Mouse (Mus musculus): ENCODE data around the gene Uqcrh. TPM values are rescaled to one million over a fixed set of nuclear protein-coding genes. Genes with fewer than 3 reads are reported as not detected.

Gene Uqcrh
- polyA plus RNA-seq, 1 experiment, result 608 TPM

DNA sequence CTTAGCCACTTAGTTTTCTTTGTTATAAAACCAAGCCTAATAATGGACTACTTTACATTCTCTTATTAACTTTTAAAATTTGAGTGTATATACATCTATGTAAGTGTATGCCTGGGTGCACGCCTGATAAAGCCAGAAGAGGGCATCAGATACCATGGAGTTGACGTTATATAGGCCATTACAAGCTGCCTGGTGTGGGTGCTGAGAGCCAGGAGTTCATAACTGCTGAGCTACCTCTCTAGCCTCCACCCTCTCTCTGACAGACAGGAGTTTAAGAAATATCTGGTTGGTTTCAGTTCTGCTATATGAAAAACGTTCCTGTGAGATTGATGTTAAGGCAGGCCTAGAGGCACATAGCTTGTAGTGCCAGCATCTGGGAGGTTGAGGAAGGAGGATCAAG, 32.7 kb downstream of the Uqcrh start:
- no peaks in the 10 kb centered on the region for H3K27me3 ChIP-seq (replicated peaks; ENCODE audit: control insufficient read depth, insufficient read depth, low read length)
- H3K4me1 ChIP-seq (ENCODE audit: control insufficient read depth, insufficient read depth, low read length), result peaks cover 2% of the 10 kb centered on the region; the same call in 1 of the 2 replicates
- 78% methylated on average over 3 of the region's 3 CpGs for WGBS
- no peak for TF ChIP-seq POLR2A (IDR thresholded peaks at IDR 0.05; ENCODE audit: low read depth, low read length)
- TF ChIP-seq CTCF (conservative IDR thresholded peaks at IDR 0.05; ENCODE audit: insufficient read depth, insufficient read length, low read depth, low read length), result no peak
- no peak overlapping the region for H3K4me3 ChIP-seq (ENCODE audit: insufficient read depth, low read depth, low read length)
- DNase-seq, result no peak
- no peaks in the 10 kb centered on the region; the same call in none of the 2 replicates for H3K36me3 ChIP-seq (ENCODE audit: control insufficient read depth, insufficient read depth, low read length)
- no peak overlapping the region for H3K27ac ChIP-seq (ENCODE audit: insufficient read depth, low read depth, low read length)

DNA sequence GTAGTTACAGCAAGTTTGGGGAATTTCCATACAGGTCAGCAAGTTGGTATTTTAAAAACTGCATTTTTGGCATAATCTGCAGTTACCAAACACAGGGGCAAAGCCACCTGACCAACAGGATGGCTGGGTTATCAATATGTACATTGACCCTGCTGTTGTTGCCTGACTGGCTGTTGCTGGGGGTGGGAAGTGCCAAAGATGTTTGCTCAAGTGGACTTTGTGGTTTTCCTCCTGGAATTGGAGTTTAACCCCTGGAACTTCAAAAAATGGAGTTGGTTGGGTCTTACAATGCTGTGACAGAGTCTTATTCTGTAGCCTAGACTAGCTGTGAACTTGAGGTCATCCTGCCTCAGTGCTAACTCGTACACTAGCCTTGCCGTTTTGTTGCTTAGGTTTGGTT, 34.4 kb downstream of the Uqcrh start:
- H3K36me3 ChIP-seq (ENCODE audit: control insufficient read depth, insufficient read depth, low read length), result no peaks in the 10 kb centered on the region; the same call in none of the 2 replicates
- H3K27ac ChIP-seq (ENCODE audit: insufficient read depth, low read depth, low read length), result no peak overlapping the region; the same call in 1 of the 2 replicates
- H3K4me1 ChIP-seq (ENCODE audit: control insufficient read depth, insufficient read depth, low read length), result peaks cover 2% of the 10 kb centered on the region; the same call in 1 of the 2 replicates
- H3K27me3 ChIP-seq (replicated peaks; ENCODE audit: control insufficient read depth, insufficient read depth, low read length), result no peaks in the 10 kb centered on the region
- no peak overlapping the region for H3K4me3 ChIP-seq (ENCODE audit: insufficient read depth, low read depth, low read length)
- peak; percentile 58 for DNase-seq
- WGBS, result 54% methylated on average over 2 of the region's 2 CpGs
- TF ChIP-seq POLR2A (IDR thresholded peaks at IDR 0.05; ENCODE audit: low read depth, low read length) (no peak), CTCF (conservative IDR thresholded peaks at IDR 0.05; ENCODE audit: insufficient read depth, insufficient read length, low read depth, low read length) (no peak)

- Histone ChIP-seq H3K4me1 (ENCODE audit: control insufficient read depth, insufficient read depth, low read length) (peaks cover 3% of the 10 kb centered on the region; the same call in 1 of the 2 replicates), H3K36me3 (ENCODE audit: control insufficient read depth, insufficient read depth, low read length) (no peaks in the 10 kb centered on the region), H3K27me3 (replicated peaks; ENCODE audit: control insufficient read depth, insufficient read depth, low read length) (no peaks in the 10 kb centered on the region), H3K4me3 (ENCODE audit: insufficient read depth, low read depth, low read length) (no peak overlapping the region), H3K27ac (ENCODE audit: insufficient read depth, low read depth, low read length) (no peak overlapping the region)
- TF ChIP-seq CTCF (conservative IDR thresholded peaks at IDR 0.05; ENCODE audit: insufficient read depth, insufficient read length, low read depth, low read length), result no peak
- TF ChIP-seq POLR2A (IDR thresholded peaks at IDR 0.05; ENCODE audit: low read depth, low read length), result no peak
- no peak for DNase-seq
- WGBS, result 91% methylated on average over 5 of the region's 5 CpGs
Observed at GRCm38 (mm10) chr4:116033374-116033773, 41.5 kb downstream of the Uqcrh start.

DNA sequence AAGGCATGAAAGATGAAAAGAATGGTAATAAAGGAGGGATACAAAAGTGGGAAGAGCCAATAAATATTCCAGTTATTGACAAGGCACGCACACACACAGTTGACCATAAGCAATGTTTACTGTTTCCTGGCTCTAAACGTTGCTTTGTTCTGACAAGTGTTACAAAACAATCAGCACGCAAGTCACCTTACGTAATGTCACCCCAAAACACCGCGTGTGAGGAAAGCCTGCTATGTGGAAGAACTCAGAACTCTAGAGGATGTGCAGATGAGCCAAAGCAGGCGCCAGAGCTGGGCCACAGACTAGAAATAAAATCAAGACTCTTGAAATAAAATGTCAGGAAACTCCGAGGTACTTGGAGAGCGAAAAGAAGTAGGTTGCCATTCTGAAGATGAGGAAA, 42.0 kb downstream of the Uqcrh start:
- no peak for DNase-seq
- TF ChIP-seq POLR2A (IDR thresholded peaks at IDR 0.05; ENCODE audit: low read depth, low read length) (no peak), CTCF (conservative IDR thresholded peaks at IDR 0.05; ENCODE audit: insufficient read depth, insufficient read length, low read depth, low read length) (no peak)
- H3K27ac ChIP-seq (ENCODE audit: insufficient read depth, low read depth, low read length), result no peak overlapping the region
- H3K4me1 ChIP-seq (ENCODE audit: control insufficient read depth, insufficient read depth, low read length), result peaks cover 3% of the 10 kb centered on the region; the same call in 1 of the 2 replicates
- no peak overlapping the region for H3K4me3 ChIP-seq (ENCODE audit: insufficient read depth, low read depth, low read length)
- H3K36me3 ChIP-seq (ENCODE audit: control insufficient read depth, insufficient read depth, low read length), result no peaks in the 10 kb centered on the region
- no peaks in the 10 kb centered on the region for H3K27me3 ChIP-seq (replicated peaks; ENCODE audit: control insufficient read depth, insufficient read depth, low read length)
- WGBS, result 91% methylated on average over 9 of the region's 9 CpGs

DNA sequence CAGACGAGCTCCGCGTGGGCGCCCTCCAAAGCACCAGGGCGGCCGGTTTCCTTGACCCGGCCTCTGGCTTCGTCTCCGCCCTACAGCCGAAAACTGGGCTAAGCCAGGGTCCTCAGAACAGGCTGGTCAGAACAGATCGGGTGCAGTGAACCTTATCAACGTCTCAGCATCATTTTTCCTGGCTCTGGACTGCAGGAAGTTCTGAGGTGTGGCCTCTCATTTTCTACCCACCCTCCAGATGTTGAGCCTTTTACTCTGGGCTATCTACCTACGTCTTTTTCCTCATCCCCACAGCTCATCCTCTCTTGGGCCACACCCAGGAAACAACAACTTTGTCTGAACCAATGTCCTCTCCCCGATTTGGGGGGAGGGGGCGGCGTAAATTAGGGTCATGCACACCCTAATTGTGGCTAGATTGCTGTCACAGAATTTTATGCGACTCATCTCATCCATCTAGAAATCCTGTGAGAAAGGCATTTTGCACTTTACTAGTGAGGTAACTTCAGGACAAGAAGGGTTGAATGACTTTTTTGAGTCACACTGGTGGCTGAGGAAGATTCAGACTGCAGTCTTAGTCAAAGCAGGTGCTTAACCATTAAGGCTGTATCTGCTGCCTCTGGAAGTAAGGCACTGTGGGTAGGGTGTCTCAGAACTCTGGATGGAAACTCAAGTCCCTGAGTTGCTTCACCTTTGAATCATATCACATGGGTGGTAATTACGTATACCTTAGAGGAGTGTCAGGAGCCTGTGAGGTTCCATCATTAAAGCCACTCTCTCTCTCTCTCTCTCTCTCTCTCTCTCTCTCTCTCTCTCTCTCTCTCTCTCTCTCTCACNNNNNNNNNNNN, 56.7 kb downstream of the Uqcrh start, which contains the start of gene Faah:
Faah (minus strand) TSS at position 25 of the 845 bp plus-strand sequence.
- H3K27me3 ChIP-seq (replicated peaks; ENCODE audit: control insufficient read depth, insufficient read depth, low read length), result no peaks in the 10 kb centered on the region
- H3K4me3 ChIP-seq (ENCODE audit: insufficient read depth, low read depth, low read length), result peak within 1 kb of the TSS; percentile 83
- no peak for DNase-seq
- H3K27ac ChIP-seq (ENCODE audit: insufficient read depth, low read depth, low read length), result peak within 1 kb of the TSS; percentile 67
- no peaks in the 10 kb centered on the region for H3K36me3 ChIP-seq (ENCODE audit: control insufficient read depth, insufficient read depth, low read length)
- TF ChIP-seq POLR2A (IDR thresholded peaks at IDR 0.05; ENCODE audit: low read depth, low read length) (no peak), CTCF (conservative IDR thresholded peaks at IDR 0.05; ENCODE audit: insufficient read depth, insufficient read length, low read depth, low read length) (no peak)
- 11% methylated on average over 18 of the region's 18 CpGs for WGBS
- peaks cover 14% of the 10 kb centered on the region for H3K4me1 ChIP-seq (ENCODE audit: control insufficient read depth, insufficient read depth, low read length)

GRCm38 (mm10) chr4:116017300-116017901, 57.5 kb downstream of the Uqcrh start:
- DNase-seq, result peak; percentile 94
- Histone ChIP-seq H3K36me3 (ENCODE audit: control insufficient read depth, insufficient read depth, low read length) (no peaks in the 10 kb centered on the region), H3K27me3 (replicated peaks; ENCODE audit: control insufficient read depth, insufficient read depth, low read length) (no peaks in the 10 kb centered on the region), H3K4me3 (ENCODE audit: insufficient read depth, low read depth, low read length) (peak overlapping the region; percentile 83), H3K4me1 (ENCODE audit: control insufficient read depth, insufficient read depth, low read length) (peaks cover 14% of the 10 kb centered on the region), H3K27ac (ENCODE audit: insufficient read depth, low read depth, low read length) (peak overlapping the region; percentile 67)
- TF ChIP-seq CTCF (conservative IDR thresholded peaks at IDR 0.05; ENCODE audit: insufficient read depth, insufficient read length, low read depth, low read length), result no peak
- TF ChIP-seq POLR2A (IDR thresholded peaks at IDR 0.05; ENCODE audit: low read depth, low read length), result no peak
- 3% methylated on average over 60 of the region's 60 CpGs for WGBS

Other genes with a start within 250 kb of the Uqcrh start
- 17.8 and 18.5 TPM in 2 replicates for gene Mob3c, start 247.0 kb downstream of the Uqcrh start, polyA plus RNA-seq (2012; rRNA removed)
- 30.6 and 33.8 TPM in 2 replicates for gene Mknk1, start 235.9 kb downstream of the Uqcrh start, polyA plus RNA-seq (2012; rRNA removed)
- gene Kncn, start 190.7 kb downstream of the Uqcrh start, polyA plus RNA-seq (2012; rRNA removed), result 0.07 TPM in 1 of 2 replicates, not detected in the other
- gene 6430628N08Rik, start 184.4 kb downstream of the Uqcrh start, polyA plus RNA-seq (2012; rRNA removed), result not detected in 2 replicates
- not detected in 2 replicates for gene Dmbx1, start 135.1 kb downstream of the Uqcrh start, polyA plus RNA-seq (2012; rRNA removed)
- 34.7 and 38.6 TPM in 2 replicates for gene Faah, start 57.1 kb downstream of the Uqcrh start, polyA plus RNA-seq (2012; rRNA removed)
- gene Nsun4, start 21.2 kb downstream of the Uqcrh start, polyA plus RNA-seq (2012; rRNA removed), result 14.5 and 16.7 TPM in 2 replicates
- gene Lrrc41, start 198 bp upstream of the Uqcrh start, polyA plus RNA-seq (2012; rRNA removed), result 47.3 and 56.4 TPM in 2 replicates
- 0.31 and 0.33 TPM in 2 replicates for gene Rad54l, start 48.6 kb upstream of the Uqcrh start, polyA plus RNA-seq (2012; rRNA removed)
- 46.0 and 52.5 TPM in 2 replicates for gene Pomgnt1, start 48.8 kb upstream of the Uqcrh start, polyA plus RNA-seq (2012; rRNA removed)
- 6.3 and 6.5 TPM in 2 replicates for gene Lurap1, start 76.3 kb upstream of the Uqcrh start, polyA plus RNA-seq (2012; rRNA removed)
- 44.0 TPM in 2 replicates for gene Tspan1, start 92.5 kb upstream of the Uqcrh start, polyA plus RNA-seq (2012; rRNA removed)
- not detected in 2 replicates for gene 1700042G07Rik, start 98.3 kb upstream of the Uqcrh start, polyA plus RNA-seq (2012; rRNA removed)
- not detected in 2 replicates for gene Gm49337, start 98.3 kb upstream of the Uqcrh start, polyA plus RNA-seq (2012; rRNA removed)
- 14.6 and 20.8 TPM in 2 replicates for gene Pik3r3, start 146.5 kb upstream of the Uqcrh start, polyA plus RNA-seq (2012; rRNA removed)